Mouse (Mus musculus) midbrain, embryonic 10.5 days (tissue): Measurements from ENCODE around the gene Unc5b. TPM values are rescaled to one million over a fixed set of nuclear protein-coding genes. Genes with fewer than 3 reads are reported as not detected.
"Not testable (repeated sequence)": the region's sequence is repeated elsewhere in the genome, so short reads cannot be mapped to it uniquely, and the experiment has no call there.

Source experiments
- DNase-seq: peaks from one replicate; pipeline ENCODE4 v3.0.0-alpha.2; 2017; ENCODE audit warnings: low spot score
- H3K27ac ChIP-seq: fragments of 300-500 bp; sonication (generic); replicated peaks from 2 replicates; pipeline ENCODE4 v1.5.1; 2016; ENCODE audit warnings: mild to moderate bottlenecking
- H3K27me3 ChIP-seq: fragments of 300-500 bp; sonication (generic); 2 replicates; pipeline ENCODE4 v1.6.1; 2016; ENCODE audit warnings: low read depth, mild to moderate bottlenecking; ENCODE audit not compliant: poor library complexity, severe bottlenecking
- H3K36me3 ChIP-seq: fragments of 300-500 bp; sonication (generic); 2 replicates; pipeline ENCODE4 v1.6.1; 2016; ENCODE audit warnings: mild to moderate bottlenecking, moderate library complexity
- H3K4me1 ChIP-seq: fragments of 300-500 bp; sonication (generic); 2 replicates; pipeline ENCODE4 v1.6.1; 2016
- H3K4me3 ChIP-seq: fragments of 300-500 bp; sonication (generic); 2 replicates; pipeline ENCODE4 v1.5.1; 2016; ENCODE audit warnings: mild to moderate bottlenecking, moderate library complexity
- H3K9me3 ChIP-seq: fragments of 300-500 bp; sonication (generic); replicated peaks from 2 replicates; pipeline ENCODE4 v1.6.1; 2016; ENCODE audit warnings: mild to moderate bottlenecking
- WGBS: fragments of 180-500 bp; shearing (Covaris S2); methylation state at CpG from one replicate; pipeline ENCODE4 v1.1.7; 2016; 5-methylcytosine and 5-hydroxymethylcytosine counted together
- polyA plus RNA-seq: library from polyadenylated mRNA; unstranded; fragments of >200 nt; fragmentation: Nextera tagmentation; extraction: Ambion mirVana; gene quantifications from 2 replicates; pipeline ENCODE4 v1.2.1, GENCODE M21; 2016

Gene Unc5b
- polyA plus RNA-seq, 1 experiment from 2014 or later, result 2.7 TPM

DNA sequence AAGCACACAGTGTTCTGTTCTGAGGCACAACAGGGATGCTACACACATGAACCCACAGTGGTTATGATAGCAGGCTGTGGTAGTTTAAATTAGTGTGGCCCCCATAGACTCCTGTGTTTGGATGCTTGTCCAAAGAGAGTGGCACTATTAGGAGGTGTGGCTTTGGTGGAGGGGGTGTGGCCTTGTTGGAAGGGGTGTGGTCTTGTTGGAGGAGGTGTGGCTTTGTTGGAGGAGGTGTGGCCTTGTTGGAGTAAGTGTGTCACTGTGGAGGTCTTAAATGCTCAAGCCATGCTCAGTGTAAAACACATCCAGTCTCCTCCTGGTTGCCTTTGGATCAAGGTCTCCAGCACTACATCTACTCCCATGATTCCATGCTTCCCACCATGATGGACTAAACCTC is 75.2 kb downstream of the Unc5b start:
- no peaks in the 10 kb centered on the region for H3K27me3 ChIP-seq
- no peak for DNase-seq

GRCm38 (mm10) chr10:60753941-60754340 is 77.4 kb downstream of the Unc5b start:
- WGBS, result 81% methylated on average over 8 of the region's 8 CpGs
- 0 out of 2 replicates have a peak, but pooled peaks cover 7% of the 10 kb centered on the region for H3K9me3 ChIP-seq
- 0 out of 2 replicates have a peak, but pooled peaks cover 3% of the 10 kb centered on the region for H3K27me3 ChIP-seq
- no peak overlapping the region for H3K27ac ChIP-seq
- no peak overlapping the region for H3K4me3 ChIP-seq
- no peak for DNase-seq
- H3K36me3 ChIP-seq, result no peaks in the 10 kb centered on the region; the same call in 1 of the 2 replicates
- peaks cover 21% of the 10 kb centered on the region for H3K4me1 ChIP-seq

More for the DNA sequence above, 75.2 kb downstream of the Unc5b start:
- Histone ChIP-seq H3K4me3 (no peak overlapping the region), H3K36me3 (no peaks in the 10 kb centered on the region), H3K4me1 (peaks cover 21% of the 10 kb centered on the region), H3K9me3 (0 out of 2 replicates have a peak, but pooled peaks cover 7% of the 10 kb centered on the region), H3K27ac (no peak overlapping the region)

DNA sequence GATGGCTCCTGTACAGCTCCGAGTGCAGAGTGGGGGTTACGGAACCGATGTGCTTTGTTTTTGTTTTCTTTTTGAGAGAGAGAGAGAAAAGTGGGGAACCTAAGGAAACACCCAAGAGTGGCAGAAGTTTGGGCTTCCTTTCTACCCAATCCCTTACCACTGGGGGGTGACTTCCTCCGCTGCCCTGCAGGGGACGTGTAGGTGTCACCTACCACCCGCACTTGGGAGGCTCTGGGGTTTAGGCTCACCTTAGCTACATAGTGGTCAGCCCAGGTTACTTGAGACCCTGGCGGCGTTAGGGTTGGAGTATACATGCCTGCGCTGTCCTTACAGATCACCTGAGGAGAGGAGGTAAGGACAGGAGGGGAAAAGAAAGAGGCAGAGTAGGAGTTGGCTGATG is 78.1 kb downstream of the Unc5b start:
- Histone ChIP-seq H3K27ac (peak overlapping the region; percentile 91), H3K9me3 (0 out of 2 replicates have a peak, but pooled peaks cover 7% of the 10 kb centered on the region), H3K4me3 (no peak overlapping the region), H3K4me1 (peaks cover 21% of the 10 kb centered on the region), H3K27me3 (0 out of 2 replicates have a peak, but pooled peaks cover 3% of the 10 kb centered on the region), H3K36me3 (no peaks in the 10 kb centered on the region; the same call in 1 of the 2 replicates)
- DNase-seq, result no peak
- 68% methylated on average over 9 of the region's 9 CpGs for WGBS

DNA sequence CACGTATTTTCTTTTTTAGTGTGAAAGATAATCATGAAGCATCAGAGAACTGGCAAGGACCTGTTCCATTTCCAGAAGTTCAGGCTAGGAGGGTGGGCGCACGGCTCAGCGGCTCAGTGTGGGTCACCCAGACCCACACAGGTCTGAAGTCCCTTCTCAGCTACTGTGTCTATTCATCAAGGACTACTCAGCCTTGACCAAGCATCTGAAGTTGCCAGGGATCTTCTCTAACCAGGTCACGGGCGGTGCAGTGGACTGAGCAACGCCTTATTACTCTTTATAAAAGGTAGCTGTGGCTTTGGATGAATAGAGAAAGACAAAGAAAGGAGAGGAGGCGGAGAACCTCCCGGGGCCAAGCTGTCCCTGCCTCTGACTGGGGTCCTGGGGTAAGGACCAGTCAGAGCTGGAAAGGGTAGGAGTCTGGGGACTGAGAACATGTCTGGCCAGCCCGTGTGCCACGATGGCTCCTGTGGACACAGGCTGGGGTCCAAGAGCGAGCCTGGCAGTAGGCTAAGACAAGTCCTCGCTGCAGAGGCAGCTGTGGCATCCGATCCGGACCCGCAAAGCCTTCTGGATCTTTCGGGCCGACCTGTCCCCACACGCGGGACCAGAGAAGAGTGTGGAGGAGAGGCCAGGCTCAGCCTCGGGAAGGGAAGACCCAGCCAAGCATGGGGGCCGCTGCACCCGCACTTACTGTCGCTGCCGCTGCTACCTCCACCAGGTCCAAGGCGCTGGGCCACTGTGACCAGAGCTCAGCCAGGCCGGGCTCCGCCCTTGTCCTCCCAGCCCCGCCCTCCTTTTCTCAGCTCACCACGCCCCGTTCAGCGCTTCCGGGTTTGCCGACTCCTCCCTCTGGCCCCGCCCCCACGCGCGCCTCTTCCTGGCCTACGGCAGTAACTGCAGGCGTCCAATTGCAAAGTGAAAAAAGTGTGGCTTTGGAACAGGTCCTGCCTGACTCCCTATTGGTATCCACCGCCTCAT is 79.1 kb downstream of the Unc5b start, which contains the start of gene Slc29a3:
Slc29a3 (minus strand) TSS at position 755 of the 981 bp plus-strand sequence.
- no peaks in the 10 kb centered on the region for H3K9me3 ChIP-seq
- WGBS, result 8% methylated on average over 41 of the region's 41 CpGs
- 0 out of 2 replicates have a peak, but pooled peaks cover 3% of the 10 kb centered on the region for H3K27me3 ChIP-seq

GRCm38 (mm10) chr10:60747667-60748212 is 83.6 kb downstream of the Unc5b start:
- DNase-seq, result no peak
- peaks cover 34% of the 10 kb centered on the region for H3K4me1 ChIP-seq
- peaks cover 2% of the 10 kb centered on the region; the same call in 1 of the 2 replicates for H3K36me3 ChIP-seq
- 0 out of 2 replicates have a peak overlapping the region, but pooled peaks have one; percentile 34 for H3K27ac ChIP-seq
- no peaks in the 10 kb centered on the region for H3K9me3 ChIP-seq
- H3K27me3 ChIP-seq, result 0 out of 2 replicates have a peak, but pooled peaks cover 3% of the 10 kb centered on the region
- 92% methylated on average over 6 of the region's 6 CpGs for WGBS
- no peak overlapping the region for H3K4me3 ChIP-seq

More for the DNA sequence above, 79.1 kb downstream of the Unc5b start, which contains the start of gene Slc29a3:
- Histone ChIP-seq H3K4me3 (peak within 1 kb of the TSS; percentile 67), H3K36me3 (no peaks in the 10 kb centered on the region; the same call in 1 of the 2 replicates), H3K27ac (peak within 1 kb of the TSS; percentile 91), H3K4me1 (peaks cover 24% of the 10 kb centered on the region)
- peak; percentile 97 for DNase-seq

DNA sequence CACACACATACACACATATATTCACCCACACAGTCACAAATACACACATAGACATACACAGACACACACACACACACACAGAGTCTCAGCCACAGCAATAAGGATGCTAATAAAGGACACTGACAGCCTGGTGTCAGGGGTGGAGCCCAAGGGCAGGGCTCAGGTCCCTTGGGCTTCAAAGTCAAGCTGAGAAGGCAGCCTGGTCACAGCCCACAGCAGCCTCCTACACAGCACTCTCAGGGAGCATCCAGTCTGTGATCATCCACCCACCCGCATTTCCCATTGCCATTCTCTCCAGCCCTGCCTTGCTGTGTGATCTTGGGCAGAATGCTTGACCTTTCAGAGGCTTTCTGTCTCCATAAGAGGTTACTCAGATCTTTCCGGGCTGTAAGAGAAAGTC is 84.9 kb downstream of the Unc5b start:
- H3K27me3 ChIP-seq, result 0 out of 2 replicates have a peak, but pooled peaks cover 3% of the 10 kb centered on the region
- 78% methylated on average over 2 of the region's 2 CpGs for WGBS
- H3K4me1 ChIP-seq, result peaks cover 23% of the 10 kb centered on the region
- H3K27ac ChIP-seq, result peak overlapping the region; percentile 34; the same call in 1 of the 2 replicates
- H3K9me3 ChIP-seq, result no peaks in the 10 kb centered on the region
- no peak for DNase-seq
- peaks cover 2% of the 10 kb centered on the region; the same call in 1 of the 2 replicates for H3K36me3 ChIP-seq
- H3K4me3 ChIP-seq, result no peak overlapping the region

DNA sequence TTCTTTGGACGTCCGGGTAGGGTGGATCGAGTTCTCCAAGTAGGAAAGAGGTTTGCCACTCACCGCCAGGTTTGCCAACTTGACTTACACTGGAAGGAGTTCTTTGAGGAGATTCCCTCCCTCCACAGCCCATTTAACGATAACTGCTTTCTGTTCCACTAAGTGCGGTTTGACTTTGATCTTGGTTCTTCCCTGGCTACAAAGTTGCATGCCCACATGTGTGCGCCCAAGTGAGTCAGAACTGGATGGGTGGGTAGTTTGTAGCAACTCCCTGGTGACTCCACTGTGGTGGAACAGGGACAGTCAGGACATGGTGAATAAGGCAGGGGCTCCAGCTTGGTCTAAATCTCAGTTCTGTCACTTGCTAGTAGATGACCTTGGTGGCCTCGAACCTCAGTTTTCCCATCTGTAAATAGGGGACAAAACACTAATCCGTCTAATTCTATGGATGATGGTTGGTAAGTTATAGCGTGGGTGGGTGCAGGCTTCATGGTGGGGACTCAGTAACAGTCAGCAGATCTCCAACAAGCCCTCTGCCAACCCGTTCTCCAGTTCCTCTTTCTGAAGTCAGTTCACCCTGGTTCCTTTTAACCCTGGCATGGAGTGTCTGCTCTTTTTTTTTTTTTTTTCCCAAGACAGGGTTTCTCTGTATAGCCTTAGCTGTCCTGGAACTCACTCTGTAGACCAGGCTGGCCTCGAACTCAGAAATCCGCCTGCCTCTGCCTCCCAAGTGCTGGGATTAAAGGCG is 86.7 kb downstream of the Unc5b start:
- Histone ChIP-seq H3K4me3 (no peak overlapping the region), H3K36me3 (peaks cover 2% of the 10 kb centered on the region; the same call in 1 of the 2 replicates), H3K4me1 (peaks cover 19% of the 10 kb centered on the region), H3K27ac (no peak overlapping the region), H3K27me3 (no peaks in the 10 kb centered on the region), H3K9me3 (no peaks in the 10 kb centered on the region)
- 89% methylated on average over 14 of the region's 14 CpGs for WGBS
- no peak for DNase-seq

- 66% methylated on average over 9 of the region's 9 CpGs for WGBS
- no peak for DNase-seq
- Histone ChIP-seq H3K27me3 (no peaks in the 10 kb centered on the region), H3K4me1 (peaks cover 19% of the 10 kb centered on the region), H3K36me3 (peaks cover 2% of the 10 kb centered on the region; the same call in 1 of the 2 replicates), H3K4me3 (no peak overlapping the region), H3K27ac (0 out of 2 replicates have a peak overlapping the region, but pooled peaks have one; percentile 38), H3K9me3 (no peaks in the 10 kb centered on the region)
Observed at GRCm38 (mm10) chr10:60743681-60744080, 87.7 kb downstream of the Unc5b start.

DNA sequence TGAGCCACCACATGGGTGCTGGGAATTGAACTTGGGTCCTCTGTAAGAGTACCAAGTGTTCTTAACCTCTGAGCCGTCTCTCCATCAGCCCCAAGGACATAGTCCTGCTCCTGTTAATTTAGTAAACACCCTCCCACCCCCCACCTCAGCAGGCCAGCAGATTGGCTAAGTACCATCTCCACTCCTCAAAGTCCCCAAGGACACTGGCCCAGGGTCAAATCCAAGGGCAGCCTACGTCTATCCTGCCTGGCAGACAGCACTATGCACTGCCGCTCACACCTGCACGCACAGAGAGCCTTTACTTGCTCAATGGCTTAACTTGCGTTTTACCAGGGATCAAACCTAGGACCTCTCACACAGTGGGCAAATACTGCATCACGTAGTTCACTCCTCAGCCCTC is 88.4 kb downstream of the Unc5b start:
- H3K4me3 ChIP-seq, result no peak overlapping the region

DNA sequence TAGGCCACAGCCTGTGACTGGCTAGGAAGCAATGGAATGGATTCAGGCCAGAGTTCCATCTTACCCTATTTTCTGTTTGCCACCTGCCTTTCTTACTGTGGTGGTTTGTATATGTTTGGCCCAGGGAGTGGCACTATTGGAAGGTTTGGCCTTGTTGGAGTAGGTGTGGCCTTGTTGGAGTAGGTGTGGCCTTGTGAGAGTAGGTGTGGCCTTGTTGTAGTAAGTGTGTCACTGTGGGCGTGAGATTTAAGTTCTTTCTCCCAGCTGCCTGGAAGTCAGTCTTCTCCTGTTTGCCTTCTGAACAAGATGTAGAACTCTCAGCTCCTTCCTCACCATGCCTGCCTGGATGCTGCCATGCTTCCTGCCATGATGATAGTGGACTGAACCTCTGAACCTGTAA is 89.1 kb downstream of the Unc5b start:
- WGBS, result 65% methylated on average over 1 of the region's 1 CpGs
- H3K4me1 ChIP-seq, result peaks cover 15% of the 10 kb centered on the region

More for the DNA sequence above, 88.4 kb downstream of the Unc5b start:
- Histone ChIP-seq H3K4me1 (peaks cover 19% of the 10 kb centered on the region), H3K27me3 (no peaks in the 10 kb centered on the region), H3K36me3 (0 out of 2 replicates have a peak, but pooled peaks cover 2% of the 10 kb centered on the region), H3K9me3 (no peaks in the 10 kb centered on the region), H3K27ac (no peak overlapping the region)
- no peak for DNase-seq
- 81% methylated on average over 6 of the region's 6 CpGs for WGBS

GRCm38 (mm10) chr10:60741435-60741834 is 89.9 kb downstream of the Unc5b start:
- H3K36me3 ChIP-seq, result peaks cover 6% of the 10 kb centered on the region; the same call in 1 of the 2 replicates
- no peaks in the 10 kb centered on the region for H3K9me3 ChIP-seq
- DNase-seq, result no peak
- no peak overlapping the region for H3K27ac ChIP-seq
- 78% methylated on average over 7 of the region's 7 CpGs for WGBS
- no peak overlapping the region for H3K4me3 ChIP-seq
- H3K4me1 ChIP-seq, result peaks cover 7% of the 10 kb centered on the region; the same call in 1 of the 2 replicates
- 0 out of 2 replicates have a peak, but pooled peaks cover 4% of the 10 kb centered on the region for H3K27me3 ChIP-seq

More for the DNA sequence above, 89.1 kb downstream of the Unc5b start:
- not testable (repeated sequence) for H3K36me3 ChIP-seq, H3K27ac ChIP-seq, H3K9me3 ChIP-seq, H3K27me3 ChIP-seq, DNase-seq, H3K4me3 ChIP-seq
